Mouse (Mus musculus) CD4-positive, CD25-positive, alpha-beta regulatory T cell (primary cell): Measurements from ENCODE around the gene Ctnna3. TPM values are rescaled to one million over a fixed set of nuclear protein-coding genes. Genes with fewer than 3 reads are reported as not detected.

Experiments
- polyA plus RNA-seq: library from polyadenylated mRNA; unstranded; fragments of 100-300 nt; shearing (Covaris generic); gene quantifications from one replicate; pipeline ENCODE4 v1.2.1, GENCODE M21; 2017

The Ctnna3 gene
- polyA plus RNA-seq, result 0.19 TPM

DNA sequence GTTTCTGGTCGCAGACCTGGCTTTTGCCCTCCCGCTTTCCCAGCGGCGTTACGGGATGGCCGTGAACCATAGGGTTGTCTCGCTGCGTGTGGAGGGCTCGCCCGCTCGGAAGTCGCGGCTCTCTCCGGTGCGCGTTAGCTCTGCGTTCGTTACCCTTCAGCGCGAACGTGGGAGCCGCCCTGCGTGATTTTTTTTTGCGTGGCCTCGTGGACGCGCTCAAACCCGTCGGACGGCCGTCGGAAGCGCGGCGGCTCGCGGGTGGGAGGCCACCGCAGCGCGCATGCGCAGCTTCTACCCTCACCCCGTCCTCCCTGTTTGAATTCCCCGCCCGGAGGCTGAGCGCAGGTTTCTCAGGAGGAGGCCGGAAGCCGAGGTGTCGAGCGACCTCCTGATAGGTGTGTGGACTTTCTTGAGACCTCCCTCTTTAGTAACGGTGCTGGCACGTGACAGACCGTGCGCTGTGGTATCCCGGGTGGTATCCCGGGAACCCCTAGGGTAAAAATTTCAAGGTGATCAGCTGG, at the start of gene Ctnna3:
Gene Ctnna3 (plus strand): TSS at position 314 of the 521 bp plus-strand sequence.

GRCm38 (mm10) chr10:63381498-63382280, 48.2 kb upstream of the Ctnna3 start, which contains the start of gene Sirt1:
Sirt1 (minus strand) TSS chr10:63381704.

DNA sequence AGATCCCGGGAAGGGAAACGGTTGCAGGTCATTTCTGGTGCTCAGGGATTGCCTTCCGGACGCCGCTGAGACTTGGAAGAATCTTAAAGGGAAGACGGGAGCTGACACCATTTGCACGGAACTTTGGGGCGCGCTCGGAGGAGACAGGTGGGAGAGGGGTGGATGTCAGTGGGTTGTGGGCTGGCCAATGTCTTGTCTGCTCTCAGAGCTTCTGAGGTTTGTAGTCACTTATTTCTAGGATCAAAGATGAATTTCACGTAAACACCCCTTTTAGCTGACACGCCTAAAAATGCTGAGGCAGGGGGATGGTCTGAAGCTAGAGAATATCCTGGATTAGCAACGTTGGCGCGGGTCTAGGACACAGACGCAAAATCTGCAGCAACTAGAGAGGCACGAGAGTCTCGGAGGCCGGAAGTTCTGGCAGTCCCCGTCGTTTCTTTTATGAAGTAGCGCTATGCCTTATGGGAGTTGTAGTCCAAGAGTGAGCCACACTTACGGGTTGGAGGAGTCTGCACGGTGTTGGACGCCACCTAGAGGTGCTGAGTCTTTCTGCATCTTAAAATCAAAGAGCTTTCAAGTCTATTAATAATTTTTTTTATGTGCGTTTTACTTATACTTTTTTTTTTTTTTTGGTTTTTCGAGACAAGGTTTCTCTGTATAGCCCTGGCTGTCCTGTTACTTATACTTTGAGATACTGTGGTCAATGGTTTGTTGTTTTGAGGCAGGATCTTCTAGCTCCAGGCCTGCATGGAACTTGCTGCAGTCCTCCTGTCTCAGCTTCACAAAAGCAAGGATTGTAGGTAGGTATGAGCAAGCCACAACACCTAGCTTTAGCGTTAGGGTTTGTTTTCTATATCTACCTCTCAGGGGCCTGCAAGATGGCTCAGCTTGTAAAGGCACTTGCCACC, 47.3 kb upstream of the Ctnna3 start, which contains the start of gene Dnajc12:
Gene Dnajc12 (plus strand): TSS at position 72 of the 908 bp plus-strand sequence.

DNA sequence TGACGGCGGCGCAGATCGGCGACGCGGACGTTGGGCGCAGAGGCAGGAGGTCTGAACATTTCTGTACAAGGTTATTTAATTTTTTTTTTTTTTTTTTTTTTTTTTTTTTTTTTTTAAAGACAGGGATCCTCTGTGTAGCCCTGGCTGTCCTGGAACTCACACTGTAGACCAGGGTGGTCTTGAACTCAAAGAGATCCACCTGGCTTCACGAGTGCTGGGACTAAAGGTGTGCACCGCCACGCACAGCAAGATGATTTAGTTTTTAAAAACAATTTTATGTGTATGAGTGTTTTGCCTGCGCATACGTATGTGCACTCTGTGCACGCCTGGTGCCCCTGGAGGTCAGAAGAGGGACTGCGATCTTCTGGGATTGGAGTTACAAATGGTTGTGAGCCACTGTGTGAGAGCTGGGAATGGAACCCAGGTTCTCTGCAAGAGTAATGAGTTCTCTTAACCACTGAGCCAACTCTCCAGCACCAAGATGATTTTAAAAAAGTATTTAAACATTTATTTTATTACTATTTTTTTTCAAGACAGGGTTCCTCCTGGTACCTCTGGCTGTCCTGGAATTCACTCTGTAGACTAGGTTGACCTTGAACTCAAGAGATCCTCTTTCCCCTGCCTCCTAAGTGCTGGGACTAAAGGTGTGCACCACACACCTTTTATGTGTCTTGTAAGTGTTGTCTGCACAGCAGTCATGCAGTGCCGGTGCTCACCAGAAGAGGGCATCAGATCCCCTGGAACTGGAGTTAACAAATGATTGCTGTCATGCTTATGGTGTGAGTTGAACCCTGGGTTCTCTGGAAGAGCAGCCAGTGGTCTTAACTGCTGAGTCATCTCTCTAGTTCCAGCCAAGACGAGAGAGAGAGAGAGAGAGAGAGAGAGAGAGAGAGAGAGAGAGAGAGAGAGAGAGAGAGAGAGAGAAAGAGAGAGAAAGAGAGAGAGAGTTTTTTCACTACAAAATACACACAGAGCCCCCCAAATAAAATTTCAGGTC, 7.9 kb upstream of the Ctnna3 start, which contains the start of gene Gm7075:
Gene Gm7075 (minus strand): TSS at position 51 of the 997 bp plus-strand sequence.

DNA sequence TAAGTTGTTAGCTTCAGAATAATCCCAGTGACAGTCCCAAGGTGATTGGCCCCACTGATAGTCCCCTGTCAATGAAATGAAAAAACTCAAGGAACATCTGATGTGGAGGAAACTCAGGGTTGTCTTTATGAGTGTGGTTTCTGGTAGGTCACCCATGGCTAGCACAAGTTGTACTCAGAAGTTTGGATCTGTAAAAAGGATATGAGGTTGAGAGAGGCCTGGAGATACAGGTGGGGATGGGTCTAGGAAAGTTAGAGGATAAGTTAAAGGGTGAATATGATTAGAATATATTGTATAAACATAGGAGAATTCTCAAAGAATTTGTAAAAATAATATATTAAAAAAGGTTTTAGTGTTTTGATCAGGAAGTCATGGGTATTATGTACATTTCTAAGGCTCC, 497.4 kb downstream of the Ctnna3 start, which contains the start of gene Gm10118:
Gene Gm10118 (minus strand): TSS at position 101 of the 400 bp plus-strand sequence.

GRCm38 (mm10) chr10:64089680-64090460, 660.0 kb downstream of the Ctnna3 start, which contains the start of gene Lrrtm3:
Lrrtm3 (minus strand) TSS chr10:64090277.

Other genes starting within 250 kb of the Ctnna3 start
- gene Mypn, start 226.1 kb upstream of the Ctnna3 start, polyA plus RNA-seq, result 0.05 TPM
- 128 TPM for gene Herc4, start 186.3 kb upstream of the Ctnna3 start, polyA plus RNA-seq
- 24.4 TPM for gene Sirt1, start 48.4 kb upstream of the Ctnna3 start, polyA plus RNA-seq
- gene Dnajc12, start 47.7 kb upstream of the Ctnna3 start, polyA plus RNA-seq, result 5.6 TPM
- not detected for gene Gm7075, start 8.3 kb upstream of the Ctnna3 start, polyA plus RNA-seq